Mouse (Mus musculus): ENCODE results near the gene Begain. TPM values are rescaled to one million over a fixed set of nuclear protein-coding genes. Genes with fewer than 3 reads are reported as not detected.
A peak's percentile ranks its signal among the peaks of the same experiment; 100 is the strongest.

Gene Begain
- total RNA-seq, 4 experiments from 2014 or later = 2.4 to 8.2 (median 4.5) TPM

DNA sequence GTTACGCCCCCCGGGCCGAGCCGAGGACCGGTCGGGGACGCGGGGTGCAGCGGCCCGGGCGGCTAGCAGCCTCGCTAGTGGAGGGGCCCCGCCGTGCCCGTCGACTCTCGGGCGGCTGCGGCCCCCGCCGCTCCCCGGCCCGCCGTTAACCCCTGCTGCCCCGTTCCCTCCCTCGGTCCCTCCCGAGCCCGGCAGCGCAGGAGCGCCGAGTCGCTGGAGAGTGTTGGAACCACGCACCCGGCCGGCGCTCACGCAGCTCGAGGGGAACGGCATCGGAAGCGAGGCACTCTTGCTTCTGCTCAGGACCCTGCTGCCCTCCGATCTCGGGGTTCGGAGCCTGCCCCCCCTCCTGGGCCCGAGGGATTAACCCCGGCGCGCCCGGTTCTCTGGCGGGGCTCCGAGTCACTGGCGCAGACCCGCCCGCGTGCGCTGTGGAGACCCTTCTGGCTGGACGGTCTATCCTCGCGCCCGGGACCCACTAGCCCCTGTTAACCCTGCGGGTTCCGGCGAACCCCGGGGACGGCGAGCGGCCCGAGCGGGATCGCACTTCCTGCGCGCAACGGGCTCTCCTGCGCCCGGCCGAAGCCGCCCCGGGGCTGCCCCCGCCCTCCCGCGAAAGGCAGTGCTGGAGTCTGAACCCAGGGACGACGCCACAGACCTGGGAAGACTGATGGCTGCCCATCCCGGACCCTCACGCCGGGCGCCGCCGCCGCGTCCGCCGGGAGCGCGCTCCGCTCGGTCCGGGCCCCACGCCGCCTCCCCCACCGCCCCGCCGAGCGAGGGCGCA is 14.8 kb downstream of the Begain start:
- no peak for DNase-seq

GRCm38 (mm10) chr12:109049949-109050348 is 18.1 kb downstream of the Begain start:
- no peak for DNase-seq

DNA sequence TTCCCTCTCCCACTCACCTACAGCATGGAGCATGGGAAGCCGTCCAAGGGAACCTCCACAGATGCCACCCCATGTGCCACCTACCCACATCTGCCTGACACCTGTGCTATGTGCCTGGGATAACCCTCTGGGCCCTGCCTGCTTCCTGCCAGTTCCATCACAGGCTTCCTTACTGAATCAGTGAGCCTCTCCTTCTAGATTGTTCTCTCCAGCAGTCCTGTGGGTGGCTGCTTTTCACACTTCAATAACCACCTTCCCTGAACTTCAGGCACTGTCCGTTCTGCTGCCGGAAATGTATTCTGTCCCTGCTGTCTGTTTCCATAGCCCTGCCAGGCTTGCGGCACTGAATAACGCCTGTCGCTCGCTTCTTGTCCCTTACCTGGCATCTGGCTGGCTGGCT is 22.4 kb downstream of the Begain start:
- no peak for DNase-seq

- no peak for DNase-seq
Measured at GRCm38 (mm10) chr12:109044497-109044896, 23.5 kb downstream of the Begain start.

DNA sequence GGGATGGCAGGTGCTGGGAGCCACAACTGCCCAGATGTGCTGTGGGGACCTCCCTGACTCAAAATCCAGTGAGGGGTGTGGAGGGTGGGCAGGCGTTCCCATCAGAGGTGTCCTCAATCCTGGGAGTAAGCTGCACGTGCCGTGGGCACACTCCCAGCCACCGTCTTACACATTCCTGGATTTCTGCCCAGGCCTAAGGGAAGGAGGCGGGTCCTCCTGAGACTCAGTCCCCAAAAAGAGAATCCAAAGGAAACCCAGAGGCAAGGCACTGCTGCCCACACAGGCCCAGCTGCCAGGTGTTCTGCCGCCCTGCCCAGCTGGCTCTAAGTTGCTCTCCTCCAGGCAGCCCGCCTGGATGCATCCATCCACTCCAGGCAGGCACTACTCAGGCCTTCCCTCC is 28.7 kb downstream of the Begain start:
- DNase-seq = no peak

GRCm38 (mm10) chr12:109038179-109038819 is 29.7 kb downstream of the Begain start:
- no peak for DNase-seq

DNA sequence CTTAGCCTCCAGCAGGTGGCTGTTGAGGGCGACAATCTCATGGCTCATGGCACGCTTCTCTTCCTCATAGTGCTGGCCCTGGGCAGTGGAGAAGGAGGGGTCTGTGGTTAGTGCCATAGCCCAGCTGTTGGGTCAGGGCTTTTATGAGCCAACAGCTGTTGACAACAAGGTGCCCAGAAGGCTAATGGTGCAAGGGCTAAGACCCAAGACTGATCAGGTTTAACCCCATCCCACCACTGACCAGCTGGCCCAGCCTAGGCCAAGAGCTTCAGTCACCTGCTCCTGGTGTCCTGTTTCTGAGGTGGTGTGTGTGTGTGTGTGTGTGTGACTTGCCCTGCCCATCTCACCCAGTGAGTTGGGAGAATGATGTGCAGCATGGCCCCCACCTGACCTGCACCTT is 31.0 kb downstream of the Begain start:
- no peak for DNase-seq

DNA sequence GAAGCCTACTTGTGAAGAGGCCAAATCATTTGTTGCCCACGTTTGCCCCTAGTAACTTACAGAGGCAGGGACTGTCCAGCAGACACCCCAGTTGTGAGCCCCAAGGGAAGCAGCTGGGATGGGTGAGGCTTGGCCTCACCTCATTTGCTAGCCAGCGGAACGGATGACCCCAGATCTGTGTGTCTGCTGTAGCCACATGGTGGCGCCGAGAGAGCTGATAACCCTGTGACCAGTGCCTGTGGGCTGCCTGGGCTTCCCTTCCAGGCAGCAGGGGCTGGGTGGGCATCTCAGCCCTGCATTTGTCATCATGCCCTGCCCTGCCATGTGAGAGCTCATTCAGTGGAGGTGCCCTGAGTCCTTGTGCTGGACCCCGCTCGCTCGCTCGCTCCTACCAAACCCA is 44.2 kb downstream of the Begain start:
- DNase-seq = no peak

DNA sequence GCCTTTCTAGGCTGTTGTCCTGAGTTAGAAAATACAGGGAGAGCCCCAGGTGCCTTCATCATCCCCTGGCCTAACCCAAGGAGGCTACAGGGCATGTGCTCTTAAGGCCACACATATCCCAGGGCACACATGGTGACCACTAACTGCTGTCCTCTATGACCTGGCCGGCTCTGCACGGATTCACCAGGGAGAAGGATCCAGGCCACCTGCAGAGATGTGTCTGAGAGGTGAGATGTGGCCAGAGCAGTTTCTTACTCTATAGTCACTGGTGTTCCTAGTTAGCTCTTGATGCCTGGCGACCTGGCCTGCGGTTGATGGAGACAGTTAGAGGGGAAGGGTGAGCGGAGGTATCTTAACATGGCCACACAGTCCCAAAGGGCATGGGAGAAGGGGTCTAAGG is 45.1 kb downstream of the Begain start:
- DNase-seq = no peak

GRCm38 (mm10) chr12:109022181-109022691 is 45.8 kb downstream of the Begain start:
- no peak for DNase-seq

DNA sequence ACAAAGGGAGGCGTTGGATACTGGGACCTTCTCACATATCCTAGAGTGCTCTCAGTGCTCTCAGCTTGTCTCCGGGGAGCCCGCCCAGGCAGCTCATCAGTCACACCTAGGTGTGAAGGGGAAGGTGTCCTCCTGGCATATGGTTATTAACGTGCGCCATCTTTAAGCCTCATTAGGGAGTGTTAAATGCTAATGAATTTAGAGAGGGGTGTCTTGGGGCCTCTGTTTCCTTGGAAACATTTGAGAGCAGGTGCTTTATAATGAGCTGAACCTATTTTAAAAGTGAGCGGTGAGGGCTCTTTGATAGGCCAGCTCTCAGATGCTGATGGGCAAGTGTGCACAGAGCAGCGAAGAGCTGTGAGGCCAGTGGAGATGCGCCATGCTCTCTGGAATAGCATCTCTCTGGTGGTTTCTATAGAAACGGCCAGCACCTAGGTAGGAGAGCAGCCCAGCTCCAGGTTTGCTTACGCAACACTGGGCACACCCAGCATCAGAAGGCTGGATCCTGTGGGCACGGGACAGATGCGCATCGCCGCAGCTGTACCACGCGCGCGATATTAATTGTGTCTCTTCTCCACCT is 57.9 kb downstream of the Begain start:
- no peak for DNase-seq

DNA sequence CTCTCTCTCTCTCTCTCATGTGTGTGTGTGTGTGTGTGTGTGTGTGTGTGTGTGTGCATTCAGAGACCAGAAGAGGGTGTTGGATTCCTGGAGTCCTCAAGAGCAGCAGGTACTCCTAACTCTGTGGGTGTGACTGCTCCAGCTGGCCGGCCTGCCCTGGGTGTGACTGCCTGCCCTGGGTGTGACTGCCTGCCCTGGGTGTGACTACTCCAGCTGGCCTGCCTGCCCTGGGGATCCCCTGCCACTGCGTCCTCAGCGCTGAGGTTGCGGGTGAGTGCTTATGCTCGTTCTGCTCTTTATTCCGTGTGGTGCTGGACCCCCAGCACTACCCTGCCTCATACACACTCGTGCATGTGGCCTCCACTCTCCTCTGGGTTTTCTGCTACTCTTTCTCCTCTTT is 65.0 kb downstream of the Begain start:
- no peak for DNase-seq

GRCm38 (mm10) chr12:108997249-108997648 is 70.8 kb downstream of the Begain start:
- DNase-seq = no peak

DNA sequence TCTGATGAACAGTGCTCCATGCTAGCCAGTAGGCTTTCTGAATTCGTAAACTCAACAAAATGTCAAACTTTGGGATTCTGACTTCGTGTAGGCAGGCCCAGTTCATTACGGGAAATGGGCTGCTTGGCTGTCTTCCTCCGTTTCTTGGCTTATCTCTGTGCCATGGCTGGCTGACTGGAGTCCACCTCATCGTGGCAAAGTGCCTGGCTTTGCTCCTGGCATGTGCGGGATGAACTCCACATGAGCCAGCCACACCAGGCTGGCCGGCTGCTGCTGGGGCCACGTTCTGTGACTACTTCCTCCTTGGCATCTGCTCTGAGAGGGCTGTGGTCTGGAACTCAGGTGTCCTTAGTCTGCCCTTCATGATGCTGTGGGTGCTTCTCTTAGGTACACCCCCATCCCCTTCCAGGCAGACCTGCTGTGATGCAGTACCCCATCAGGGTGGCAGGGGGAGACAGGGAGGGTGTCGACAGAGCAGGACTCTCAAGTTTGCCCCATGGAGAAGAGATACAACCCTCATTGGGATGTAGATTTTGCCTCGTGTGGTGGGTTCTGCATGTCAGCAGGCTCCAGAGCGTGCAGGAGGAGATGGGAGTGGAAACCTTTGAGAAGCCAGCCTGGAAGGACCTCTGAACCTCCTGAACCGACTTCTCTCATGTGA is 71.9 kb downstream of the Begain start:
- DNase-seq = no peak

DNA sequence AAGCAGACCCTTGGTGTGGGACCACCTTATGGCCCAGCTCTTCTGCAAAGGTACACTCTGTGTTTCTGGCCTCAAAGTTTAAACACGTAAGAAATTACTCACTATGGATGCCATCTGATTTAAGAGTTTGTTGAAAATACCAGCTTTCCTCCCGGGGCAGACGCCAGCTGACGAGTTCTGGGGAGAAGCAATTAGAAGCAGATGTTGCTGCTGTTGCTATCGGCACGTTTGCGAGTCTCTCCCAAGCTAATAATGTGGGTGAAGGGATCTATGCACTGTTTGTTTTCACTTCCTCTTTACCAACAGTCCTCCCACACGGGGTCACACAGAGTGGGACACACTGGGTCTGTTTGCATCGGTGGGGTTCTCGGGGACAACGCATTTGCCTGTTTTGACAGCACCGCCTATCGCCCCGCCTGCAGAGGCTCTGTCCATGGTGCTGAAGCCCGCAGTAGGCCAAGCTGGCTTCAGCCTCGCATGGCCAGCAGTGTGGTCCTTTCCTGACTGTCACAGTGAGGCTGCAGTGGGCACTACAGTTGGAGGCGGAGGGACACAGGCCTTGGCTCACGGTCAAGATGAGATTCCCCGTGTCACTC is 73.5 kb downstream of the Begain start:
- peak; percentile 42 for DNase-seq

GRCm38 (mm10) chr12:108993046-108993445 is 75.0 kb downstream of the Begain start:
- DNase-seq = no peak

- peak; percentile 11 for DNase-seq
Measured at GRCm38 (mm10) chr12:108990425-108990824, 77.6 kb downstream of the Begain start.

DNA sequence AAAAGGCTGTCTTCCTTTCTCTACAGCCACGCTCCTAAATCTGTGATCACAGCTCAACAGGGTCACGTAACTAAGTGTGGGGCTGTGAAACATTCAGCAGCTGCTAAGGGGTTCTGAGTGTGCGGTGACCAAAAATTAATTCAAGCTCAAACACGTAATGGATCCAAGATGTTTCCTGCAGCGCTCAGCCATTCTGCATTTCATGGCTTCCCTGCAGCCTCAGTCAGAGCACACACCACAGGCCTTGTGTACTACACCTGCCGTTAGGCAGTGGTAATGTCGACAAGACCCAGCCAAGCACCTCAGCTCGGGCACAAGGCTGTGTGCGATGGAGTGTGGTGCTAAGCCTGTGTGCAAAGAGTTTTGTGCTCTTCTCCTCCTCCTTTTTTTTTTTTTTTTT is 80.6 kb downstream of the Begain start:
- DNase-seq = no peak

- no peak for DNase-seq
Measured at GRCm38 (mm10) chr12:108985025-108985424, 83.0 kb downstream of the Begain start.

DNA sequence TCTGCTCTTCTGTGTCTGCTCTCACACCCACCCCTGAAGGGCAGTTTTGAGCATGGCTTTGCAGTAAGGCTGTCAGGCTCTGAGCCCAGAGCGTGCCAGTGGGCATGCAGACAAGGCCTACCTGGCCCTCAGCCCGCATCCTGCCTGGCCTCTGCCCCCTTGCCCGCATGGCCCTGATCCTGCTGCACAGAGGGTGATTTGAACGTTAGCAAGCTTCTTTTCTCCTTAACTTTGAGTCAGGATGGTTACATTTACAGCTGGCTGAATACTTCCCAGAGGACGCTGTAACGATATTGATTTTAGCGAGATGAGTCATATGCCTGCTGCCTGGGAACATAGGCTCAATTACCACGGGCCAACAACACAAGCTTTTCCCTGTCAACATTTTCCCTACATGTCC is 83.5 kb downstream of the Begain start:
- DNase-seq = no peak

DNA sequence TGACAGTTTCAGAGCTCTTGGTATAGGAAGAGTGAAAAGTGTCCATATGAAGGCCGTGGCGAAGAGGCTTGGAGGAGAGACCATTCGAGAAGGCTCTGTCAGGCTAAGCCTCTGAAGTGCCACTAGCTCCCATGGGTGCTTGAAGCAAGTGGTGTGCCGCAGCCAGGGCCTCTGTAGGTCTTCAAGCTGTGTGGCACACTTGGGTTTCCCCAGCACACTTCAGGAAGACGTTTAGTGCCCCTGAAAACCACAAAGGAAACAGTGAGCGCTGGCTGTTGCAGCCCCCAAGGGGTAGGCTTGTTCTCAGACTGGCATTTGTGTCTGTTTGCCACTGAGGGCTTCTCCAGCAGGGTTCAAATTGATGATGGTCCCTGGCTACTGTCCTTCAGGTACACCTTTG is 84.5 kb downstream of the Begain start:
- DNase-seq = no peak

- no peak for DNase-seq
Measured at GRCm38 (mm10) chr12:108982684-108982960, 85.4 kb downstream of the Begain start.
